Mouse (Mus musculus) heart, postnatal 0 days (tissue): ENCODE results near the gene Cd72. TPM values are rescaled to one million over a fixed set of nuclear protein-coding genes. Genes with fewer than 3 reads are reported as not detected.
A peak's percentile ranks its signal among the peaks of the same experiment; 100 is the strongest.

ENCODE experiments used
- ATAC-seq: fragments of 200-750 bp; cut with Nextera tagmentation; 2 replicates; pipeline ENCODE4 v1.8.0; 2017; ENCODE audit warnings: low read depth, moderate number of reproducible peaks, moderate library complexity; ENCODE audit not compliant: insufficient read depth
- DNase-seq: peaks from one replicate; pipeline ENCODE4 v3.0.0-alpha.2; 2016; ENCODE audit warnings: low spot score
- H3K27ac ChIP-seq: fragments of 300-500 bp; sonication (generic); 2 replicates; pipeline ENCODE4 v1.5.1; 2014; ENCODE audit warnings: low read depth, mild to moderate bottlenecking
- H3K27me3 ChIP-seq: fragments of 300-500 bp; sonication (generic); 2 replicates; pipeline ENCODE4 v1.6.1; 2014; ENCODE audit warnings: low read length, mixed read lengths; ENCODE audit not compliant: control insufficient read depth, insufficient read depth
- H3K36me3 ChIP-seq: fragments of 300-500 bp; sonication (generic); replicated peaks from 2 replicates; pipeline ENCODE4 v1.6.1; 2014; ENCODE audit warnings: low read length, mixed read lengths; ENCODE audit not compliant: control insufficient read depth, insufficient read depth
- H3K4me1 ChIP-seq: fragments of 300-500 bp; sonication (generic); 2 replicates; pipeline ENCODE4 v1.6.1; 2014; ENCODE audit warnings: antibody characterized with exemption; ENCODE audit not compliant: control insufficient read depth, insufficient read depth
- H3K4me2 ChIP-seq: fragments of 300-500 bp; sonication (generic); 2 replicates; pipeline ENCODE4 v1.6.1; 2014; ENCODE audit warnings: low read depth, mild to moderate bottlenecking, low read length, moderate library complexity
- H3K4me3 ChIP-seq: fragments of 300-500 bp; sonication (generic); 2 replicates; pipeline ENCODE4 v1.5.1; 2014; ENCODE audit warnings: low read depth, low read length
- H3K9ac ChIP-seq: fragments of 300-500 bp; sonication (generic); replicated peaks from 2 replicates; pipeline ENCODE4 v1.6.1; 2014; ENCODE audit warnings: low read depth, low read length, mixed read lengths
- H3K9me3 ChIP-seq: fragments of 300-500 bp; sonication (generic); replicated peaks from 2 replicates; pipeline ENCODE4 v1.6.1; 2016; ENCODE audit warnings: low read length; ENCODE audit not compliant: control insufficient read depth
- CTCF ChIP-seq: IDR thresholded peaks from 2 replicates; pipeline ENCODE4 v1.5.1; 2016; ENCODE audit warnings: antibody characterized with exemption, control low read depth, low read depth
- EP300 ChIP-seq: IDR thresholded peaks from 2 replicates; pipeline ENCODE4 v1.6.1; 2016; ENCODE audit warnings: antibody characterized with exemption, low read depth
- WGBS: fragments of 180-500 bp; shearing (Covaris S2); extraction: QIAGEN DNeasy Blood & Tissue Kit; methylation state at CpG from one replicate; pipeline ENCODE4 v1.1.7; 2014; 5-methylcytosine and 5-hydroxymethylcytosine counted together
- polyA plus RNA-seq: library from polyadenylated mRNA; unstranded; fragments of >200 nt; fragmentation: Nextera tagmentation; extraction: Ambion mirVana; gene quantifications from 2 replicates; pipeline ENCODE4 v1.2.1, GENCODE M21; 2015
- total RNA-seq: library from RNA; depleted of rRNA; stranded (reverse); fragments of >200 nt; gene quantifications from 2 replicates; pipeline ENCODE4 v1.2.3, GENCODE M21; 2014; ENCODE audit warnings: low replicate concordance

Cd72 gene
- total and polyA plus RNA-seq, 2 experiments from 2014 or later = 0.08 to 3.4 TPM

- H3K36me3 ChIP-seq = peaks cover 36% of the 10 kb centered on the region
- no peaks in the 10 kb centered on the region for H3K27me3 ChIP-seq
- ATAC-seq (no peak), DNase-seq (no peak)
- no peak overlapping the region for H3K4me3 ChIP-seq
- TF ChIP-seq EP300 (no peak), CTCF (no peak)
- 0 out of 2 replicates have a peak overlapping the region, but pooled peaks have one; percentile 22 for H3K9ac ChIP-seq
- H3K27ac ChIP-seq = peak overlapping the region; percentile 30; the same call in 1 of the 2 replicates
- WGBS = 52% methylated on average over 16 of the region's 16 CpGs
- H3K4me2 ChIP-seq = no peak overlapping the region
- peaks cover 17% of the 10 kb centered on the region for H3K4me1 ChIP-seq
- H3K9me3 ChIP-seq = no peaks in the 10 kb centered on the region
These were observed 37.0 kb downstream of the Cd72 start for GRCm38 (mm10) chr4:43417269-43418062.

DNA sequence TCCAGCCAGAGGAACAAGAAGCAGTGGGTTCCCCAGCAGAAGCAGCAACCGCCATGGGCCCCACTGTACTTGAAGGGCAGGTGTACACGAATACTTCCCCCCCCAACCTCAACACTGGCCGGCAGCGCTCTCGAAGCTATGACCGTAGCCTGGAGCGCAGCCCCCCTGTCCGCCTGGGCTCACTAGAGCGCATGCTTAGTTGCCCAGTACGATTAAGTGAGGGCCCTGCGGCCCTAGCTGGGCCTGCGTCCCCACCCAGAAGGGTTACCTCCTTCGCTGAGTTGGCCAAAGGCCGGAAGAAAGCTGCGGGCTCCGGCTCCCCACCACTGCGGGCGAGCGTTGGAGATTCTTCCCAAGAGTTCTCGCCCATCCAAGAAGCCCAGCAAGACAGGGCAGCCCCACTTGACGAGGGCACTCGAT is 38.3 kb downstream of the Cd72 start:
- Histone ChIP-seq H3K27me3 (no peaks in the 10 kb centered on the region), H3K27ac (no peak overlapping the region), H3K36me3 (peaks cover 25% of the 10 kb centered on the region), H3K4me1 (peaks cover 17% of the 10 kb centered on the region), H3K4me2 (no peak overlapping the region), H3K4me3 (no peak overlapping the region), H3K9ac (no peak overlapping the region), H3K9me3 (no peaks in the 10 kb centered on the region)
- TF ChIP-seq CTCF = no peak
- no peak for TF ChIP-seq EP300
- DNase-seq (no peak), ATAC-seq (no peak)
- WGBS = 97% methylated on average over 22 of the region's 22 CpGs

DNA sequence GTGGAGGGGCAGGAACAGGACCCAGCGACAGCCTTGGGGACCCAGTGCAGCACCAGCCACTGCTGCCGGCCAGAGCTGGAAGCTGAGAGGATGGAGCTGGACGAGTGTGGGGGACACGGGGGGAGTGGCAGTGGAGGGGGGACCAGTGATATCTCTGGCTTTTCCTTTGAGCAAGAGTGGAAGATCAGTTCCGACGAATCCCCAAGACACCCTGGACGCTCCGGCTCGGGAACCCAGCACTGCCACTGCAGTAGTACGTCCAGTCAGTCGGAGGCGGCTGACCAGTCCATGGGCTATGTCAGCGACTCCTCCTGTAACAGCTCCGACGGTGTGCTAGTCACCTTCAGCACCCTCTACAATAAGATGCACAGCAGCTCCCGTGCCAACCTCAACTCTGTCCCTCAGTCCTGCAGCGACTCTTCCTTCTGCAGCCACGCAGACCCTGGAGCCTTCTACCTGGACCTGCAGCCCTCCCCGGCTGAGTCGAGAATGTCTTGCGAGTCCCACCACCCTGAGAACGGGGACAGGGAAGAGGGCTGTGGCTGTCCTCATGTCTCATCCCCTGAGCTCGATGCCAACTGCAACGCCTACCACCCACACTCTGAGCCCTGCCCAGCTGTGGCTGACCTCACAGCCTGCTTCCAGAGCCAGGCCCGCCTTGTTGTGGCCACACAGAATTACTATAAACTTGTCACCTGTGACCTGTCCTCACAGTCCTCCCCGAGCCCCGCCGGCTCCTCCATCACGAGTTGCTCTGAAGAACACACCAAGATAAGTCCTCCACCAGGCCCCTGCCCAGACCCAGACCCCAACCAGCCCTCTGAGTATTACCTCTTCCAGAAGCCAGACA is 39.0 kb downstream of the Cd72 start:
- Histone ChIP-seq H3K4me2 (no peak overlapping the region), H3K27me3 (no peaks in the 10 kb centered on the region), H3K9ac (no peak overlapping the region), H3K9me3 (no peaks in the 10 kb centered on the region), H3K27ac (no peak overlapping the region), H3K4me3 (no peak overlapping the region), H3K36me3 (peaks cover 25% of the 10 kb centered on the region), H3K4me1 (peaks cover 17% of the 10 kb centered on the region)
- DNase-seq (no peak), ATAC-seq (no peak)
- no peak for TF ChIP-seq EP300
- no peak for TF ChIP-seq CTCF
- WGBS = 79% methylated on average over 29 of the region's 29 CpGs

DNA sequence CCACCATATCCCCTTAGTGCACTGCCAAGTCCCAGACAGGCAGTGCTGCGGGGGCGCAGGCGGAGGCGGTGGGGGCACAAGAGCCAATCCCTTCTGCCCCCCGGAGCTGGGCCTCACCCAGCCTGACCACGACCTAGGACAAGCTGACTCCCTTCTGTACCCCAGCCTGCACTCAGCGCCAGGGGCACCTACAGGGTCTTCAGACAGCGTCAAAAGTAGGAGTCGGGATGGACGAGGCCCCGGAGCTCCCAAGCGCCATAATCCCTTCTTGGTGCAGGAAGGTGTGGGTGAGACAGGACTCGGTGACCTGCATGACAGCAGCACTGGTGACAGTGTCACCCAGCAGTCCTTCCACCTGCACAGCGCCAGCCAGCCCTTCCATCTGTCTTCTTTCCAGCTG is 39.7 kb downstream of the Cd72 start:
- H3K4me1 ChIP-seq = peaks cover 17% of the 10 kb centered on the region

DNA sequence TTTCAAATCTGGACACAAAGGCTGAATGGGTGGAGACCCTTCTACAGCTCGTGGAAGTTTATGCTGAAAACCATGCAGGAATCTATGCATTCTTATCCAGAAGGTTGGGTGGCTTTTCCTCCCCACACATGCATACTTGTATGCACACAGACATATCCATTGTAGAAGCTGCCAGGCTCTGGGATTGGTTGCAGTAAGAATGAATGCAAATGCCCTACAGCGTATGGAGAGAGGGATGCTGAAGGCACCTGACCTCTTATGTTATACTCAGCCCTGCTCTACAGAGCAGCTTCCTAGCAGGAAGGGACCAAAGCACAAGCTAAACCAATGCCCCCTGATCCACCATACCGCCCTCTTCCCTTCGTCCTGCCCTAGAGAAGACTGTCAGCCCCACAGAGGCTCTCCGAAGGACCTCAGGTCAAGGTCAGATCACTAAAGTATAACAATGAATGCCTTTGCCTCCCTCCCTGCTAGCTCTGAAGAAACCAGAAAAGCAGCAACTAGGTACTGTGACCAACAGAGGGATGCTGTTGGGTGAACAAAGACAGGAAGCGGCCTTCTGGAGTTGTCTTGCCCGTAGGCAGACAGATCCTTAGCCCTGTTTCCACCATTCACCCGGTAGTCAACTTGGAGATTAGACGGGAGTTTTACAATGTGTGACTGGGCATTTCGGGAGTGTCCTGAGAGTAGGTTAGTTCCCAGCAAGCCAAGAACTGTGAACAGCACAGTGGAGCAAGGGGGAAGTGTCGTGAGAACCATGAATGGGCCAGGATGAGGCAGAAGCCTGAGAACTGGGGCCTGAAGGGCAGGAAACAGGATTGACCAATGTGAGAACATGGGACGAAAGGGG is 47.1 kb downstream of the Cd72 start:
- 55% methylated on average over 12 of the region's 12 CpGs for WGBS

More for the DNA sequence above, 39.7 kb downstream of the Cd72 start:
- Histone ChIP-seq H3K27ac (no peak overlapping the region), H3K4me3 (no peak overlapping the region), H3K9me3 (no peaks in the 10 kb centered on the region), H3K9ac (no peak overlapping the region), H3K36me3 (peaks cover 25% of the 10 kb centered on the region), H3K27me3 (no peaks in the 10 kb centered on the region), H3K4me2 (no peak overlapping the region)
- ATAC-seq = no peak
- WGBS = 87% methylated on average over 14 of the region's 14 CpGs
- no peak for DNase-seq
- TF ChIP-seq CTCF = no peak
- no peak for TF ChIP-seq EP300

More for the DNA sequence above, 47.1 kb downstream of the Cd72 start:
- Histone ChIP-seq H3K27ac (peak overlapping the region; percentile 87), H3K4me2 (peak overlapping the region; percentile 62), H3K9ac (peak overlapping the region; percentile 56), H3K36me3 (no peaks in the 10 kb centered on the region), H3K4me1 (peaks cover 18% of the 10 kb centered on the region; the same call in 1 of the 2 replicates), H3K9me3 (no peaks in the 10 kb centered on the region), H3K27me3 (no peaks in the 10 kb centered on the region), H3K4me3 (peak overlapping the region; percentile 44)
- no peak for TF ChIP-seq CTCF
- no peak for TF ChIP-seq EP300
- no peak for DNase-seq
- ATAC-seq = no peak
